Mouse (Mus musculus): Measurements from ENCODE around the gene Il1rapl2.

- TF ChIP-seq CTCF (IDR thresholded peaks at IDR 0.05; ENCODE audit: low read depth) (no peak; the same call in 1 of the 2 replicates), EP300 (IDR thresholded peaks at IDR 0.05; ENCODE audit: low read depth) (no peak)
These were observed 96.6 kb downstream of the Il1rapl2 start for GRCm38 (mm10) chrX:137667011-137667410.

Data from liver, embryonic 14.5 days (tissue).